In the genomic region with DNA sequence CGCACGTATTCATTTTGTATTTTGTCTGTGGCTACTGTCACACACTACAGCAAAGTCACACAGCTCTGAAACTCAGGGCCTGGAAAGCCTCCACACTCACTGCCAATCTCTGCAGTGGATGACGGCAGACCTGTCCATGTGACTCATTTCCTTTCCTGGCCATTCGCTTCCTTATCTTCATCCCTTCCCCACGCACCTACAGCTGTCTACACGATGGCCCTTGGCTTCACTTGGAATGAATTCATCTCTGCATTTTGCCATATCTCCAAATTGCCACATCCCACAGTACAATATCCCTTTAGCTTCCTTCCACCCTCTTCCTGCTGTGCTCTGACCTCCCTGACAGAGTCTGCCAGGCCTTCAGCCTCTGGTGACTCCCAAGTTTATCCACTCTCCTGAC, we compare ENCODE assay signal across 21 mouse cellular contexts. TPM values are rescaled to one million over a fixed set of nuclear protein-coding genes. Genes with fewer than 3 reads are reported as not detected.
A peak's percentile ranks its signal among the peaks of the same experiment; 100 is the strongest.
DNase-seq lines count a peak whose midpoint lies in the region; ATAC-seq and TF ChIP-seq lines count a peak whose summit lies in the region.
"Had no signal": no experiment of that assay in that cellular context is flagged by ENCODE, and none has a peak within 500 bp of the region (broad histone marks: within the 10 kb centered on the region; RNA-seq: fewer than 3 reads in every experiment).

No protein-coding gene starts in this region.

- H3K4me3 ChIP-seq in liver, embryonic 16.5 days (ENCODE audit: low read depth, low read length) = no peak overlapping the region
- H3K4me3 ChIP-seq in liver, embryonic 12.5 days = no peak overlapping the region
- no peak overlapping the region for H3K4me3 ChIP-seq in heart, adult 2 months
- H3K4me3 ChIP-seq in heart, embryonic 12.5 days = no peak overlapping the region
- no peak overlapping the region for H3K4me3 ChIP-seq in limb, embryonic 10.5 days
- H3K4me3 ChIP-seq: hindbrain, embryonic 12.5 days; midbrain, embryonic 15.5 days; myocyte; neural tube, embryonic 13.5 days had no signal

- no peaks in the 10 kb centered on the region for H3K9me3 ChIP-seq in liver, embryonic 16.5 days (replicated peaks; ENCODE audit: control insufficient read depth, low read length)
- H3K9me3 ChIP-seq in liver, embryonic 12.5 days (replicated peaks) = no peaks in the 10 kb centered on the region
- H3K9me3 ChIP-seq in heart, embryonic 12.5 days (replicated peaks) = no peaks in the 10 kb centered on the region
- no peaks in the 10 kb centered on the region for H3K9me3 ChIP-seq in limb, embryonic 10.5 days (replicated peaks)
- H3K9me3 ChIP-seq: hindbrain, embryonic 12.5 days; midbrain, embryonic 15.5 days; neural tube, embryonic 13.5 days had no signal

- no peak for TF ChIP-seq CTCF in heart, adult 2 months (IDR thresholded peaks at IDR 0.05)

- TF ChIP-seq POLR2A in heart, adult 2 months (IDR thresholded peaks at IDR 0.05; ENCODE audit: insufficient read depth, low read depth, low read length) = no peak

- 67% methylated on average over 6 of the region's 6 CpGs for WGBS in liver, embryonic 16.5 days (ENCODE audit: insufficient replicate concordance)
- 69% methylated on average over 6 of the region's 6 CpGs for WGBS in liver, embryonic 12.5 days (ENCODE audit: insufficient replicate concordance)
- 14% methylated on average over 6 of the region's 6 CpGs for WGBS in heart, adult 2 months
- 42% methylated on average over 6 of the region's 6 CpGs for WGBS in heart, embryonic 12.5 days
- WGBS in limb, embryonic 10.5 days = 91% methylated on average over 6 of the region's 6 CpGs

- TF ChIP-seq EP300 in heart, adult 2 months (IDR thresholded peaks at IDR 0.05; ENCODE audit: insufficient read depth, low read depth, low read length) = no peak

- no peak overlapping the region for H3K9ac ChIP-seq in liver, embryonic 16.5 days (ENCODE audit: low read depth, low read length)
- no peak overlapping the region for H3K9ac ChIP-seq in liver, embryonic 12.5 days
- H3K9ac ChIP-seq in heart, adult 2 months (ENCODE audit: low read depth, low read length) = no peak overlapping the region
- no peak overlapping the region for H3K9ac ChIP-seq in heart, embryonic 12.5 days
- H3K9ac ChIP-seq: hindbrain, embryonic 12.5 days; midbrain, embryonic 15.5 days; neural tube, embryonic 13.5 days had no signal

- peak; percentile 37 to 48 for DNase-seq in heart, adult 2 months
- DNase-seq in heart, postnatal 10 days = peak; percentile 51 to 57
- no peak for DNase-seq in limb, embryonic 10.5 days (ENCODE audit: low spot score)
- DNase-seq in urinary bladder, postnatal 25 days (ENCODE audit: low spot score) = no peak
- DNase-seq: adrenal gland, postnatal 36 days; cerebellum, adult 9-10 months; kidney, postnatal 36 days; layer of hippocampus, adult 9-11 months; lung, adult 2 months; retina, postnatal 1 day; right cerebral cortex, postnatal 25 days; spleen, adult 18-20 months had no signal

- 0 out of 2 replicates have a peak, but pooled peaks have one; percentile 9 for ATAC-seq in liver, embryonic 16.5 days (ENCODE audit: low read depth)
- ATAC-seq in liver, embryonic 12.5 days = no peak
- ATAC-seq in heart, embryonic 12.5 days (ENCODE audit: insufficient number of reproducible peaks, low FRiP score) = peak; percentile 49; the same call in 1 of the 2 replicates
- ATAC-seq: forebrain, embryonic 14.5 days; intestine, postnatal 0 days; midbrain, embryonic 15.5 days had no signal

- intact Hi-C loops in heart, adult 2 months (cut with DNase I) = no loop called here
- intact Hi-C loops in heart, postnatal 10 days (cut with DNase I) = no loop called here

- peaks cover 2% of the 10 kb centered on the region; the same call in 1 of the 2 replicates for H3K4me1 ChIP-seq in liver, embryonic 16.5 days (ENCODE audit: control insufficient read depth, low read depth, low read length)
- no peaks in the 10 kb centered on the region for H3K4me1 ChIP-seq in liver, embryonic 12.5 days
- peaks cover 5% of the 10 kb centered on the region for H3K4me1 ChIP-seq in heart, adult 2 months (ENCODE audit: control insufficient read depth, insufficient read depth, low read length)
- peaks cover 18% of the 10 kb centered on the region for H3K4me1 ChIP-seq in heart, embryonic 12.5 days (replicated peaks)
- H3K4me1 ChIP-seq in limb, embryonic 10.5 days = no peaks in the 10 kb centered on the region
- H3K4me1 ChIP-seq: hindbrain, embryonic 12.5 days; midbrain, embryonic 15.5 days; neural tube, embryonic 13.5 days had no signal

- H3K4me2 ChIP-seq in liver, embryonic 16.5 days (ENCODE audit: low read depth, low read length) = no peak overlapping the region
- no peak overlapping the region for H3K4me2 ChIP-seq in liver, embryonic 12.5 days
- H3K4me2 ChIP-seq in heart, embryonic 12.5 days = no peak overlapping the region
- H3K4me2 ChIP-seq: hindbrain, embryonic 12.5 days; midbrain, embryonic 15.5 days; neural tube, embryonic 13.5 days had no signal

- H3K36me3 ChIP-seq in liver, embryonic 16.5 days (ENCODE audit: control insufficient read depth, insufficient read depth) = peaks cover 19% of the 10 kb centered on the region
- peaks cover 97% of the 10 kb centered on the region for H3K36me3 ChIP-seq in liver, embryonic 12.5 days
- peaks cover 3% of the 10 kb centered on the region; the same call in 1 of the 2 replicates for H3K36me3 ChIP-seq in heart, adult 2 months (ENCODE audit: control insufficient read depth, insufficient read depth, low read length)
- H3K36me3 ChIP-seq in heart, embryonic 12.5 days = peaks cover 86% of the 10 kb centered on the region
- peaks cover 100% of the 10 kb centered on the region for H3K36me3 ChIP-seq in limb, embryonic 10.5 days

- H3K79me2 ChIP-seq in heart, adult 2 months (replicated peaks; ENCODE audit: control insufficient read depth, insufficient read depth, low read length) = no peaks in the 10 kb centered on the region

- no peaks in the 10 kb centered on the region for H3K27me3 ChIP-seq in liver, embryonic 16.5 days (ENCODE audit: control insufficient read depth, insufficient read depth, low read depth, low read length)
- no peaks in the 10 kb centered on the region for H3K27me3 ChIP-seq in liver, embryonic 12.5 days (replicated peaks)
- no peaks in the 10 kb centered on the region for H3K27me3 ChIP-seq in heart, adult 2 months (ENCODE audit: control insufficient read depth, insufficient read depth, low read length)
- H3K27me3 ChIP-seq in heart, embryonic 12.5 days (replicated peaks) = no peaks in the 10 kb centered on the region
- H3K27me3 ChIP-seq in limb, embryonic 10.5 days (ENCODE audit: low read depth, poor library complexity, severe bottlenecking) = no peaks in the 10 kb centered on the region
- H3K27me3 ChIP-seq: hindbrain, embryonic 12.5 days; midbrain, embryonic 15.5 days; neural tube, embryonic 13.5 days had no signal

- no peak overlapping the region for H3K27ac ChIP-seq in liver, embryonic 16.5 days (ENCODE audit: low read length)
- no peak overlapping the region for H3K27ac ChIP-seq in liver, embryonic 12.5 days
- H3K27ac ChIP-seq in heart, adult 2 months = peak overlapping the region; percentile 32; the same call in 1 of the 2 replicates
- peak overlapping the region; percentile 76 for H3K27ac ChIP-seq in heart, embryonic 12.5 days (ENCODE audit: poor library complexity, severe bottlenecking)
- no peak overlapping the region for H3K27ac ChIP-seq in limb, embryonic 10.5 days
- H3K27ac ChIP-seq: hindbrain, embryonic 12.5 days; midbrain, embryonic 15.5 days; neural tube, embryonic 13.5 days had no signal

RNA-seq across cellular contexts. Expression of a gene that starts 14.6 kb away (rescaled TPM):
- polyA plus RNA-seq in liver, embryonic 16.5 days (2015; fragmentation: Nextera tagmentation; extraction: Ambion mirVana) = 2.1 and 3.1 TPM in 2 replicates
- 4.8 and 4.9 TPM in 2 replicates for polyA plus RNA-seq in liver, embryonic 12.5 days (2016; fragmentation: Nextera tagmentation; extraction: Ambion mirVana)
- total RNA-seq in heart, adult 2 months (2021) = 10 to 100 TPM; 10.1 to 11.1 TPM
- polyA plus RNA-seq in heart, adult 2 months (2012; rRNA removed) = 15.3 and 15.5 TPM in 2 replicates
- 6.7 and 8.5 TPM in 2 replicates for polyA plus RNA-seq in heart, embryonic 12.5 days (2016; fragmentation: Nextera tagmentation; extraction: Ambion mirVana)
- 10 to 100 TPM; 12.8 to 12.9 TPM for total RNA-seq in heart, postnatal 10 days (2021)
- polyA plus RNA-seq in limb, embryonic 10.5 days (2016; fragmentation: Nextera tagmentation; extraction: Ambion mirVana) = 8.4 and 11.4 TPM in 2 replicates

RNA-seq across cellular contexts. Expression of a gene that starts 14.6 kb away (rescaled TPM):
- 60.9 and 64.3 TPM in 2 replicates for polyA plus RNA-seq in liver, embryonic 16.5 days (2015; fragmentation: Nextera tagmentation; extraction: Ambion mirVana)
- 105 and 109 TPM in 2 replicates for polyA plus RNA-seq in liver, embryonic 12.5 days (2016; fragmentation: Nextera tagmentation; extraction: Ambion mirVana)
- 10 to 100 TPM; 41.0 to 42.5 TPM for total RNA-seq in heart, adult 2 months (2021)
- 19.0 and 20.8 TPM in 2 replicates for polyA plus RNA-seq in heart, adult 2 months (2012; rRNA removed)
- 79.7 and 81.3 TPM in 2 replicates for polyA plus RNA-seq in heart, embryonic 12.5 days (2016; fragmentation: Nextera tagmentation; extraction: Ambion mirVana)
- total RNA-seq in heart, postnatal 10 days (2021) = 10 to 100 TPM; 44.3 to 46.2 TPM
- polyA plus RNA-seq in limb, embryonic 10.5 days (2016; fragmentation: Nextera tagmentation; extraction: Ambion mirVana) = 141 and 147 TPM in 2 replicates

RNA-seq across cellular contexts. Expression of a gene that starts 33.4 kb away (rescaled TPM):
- polyA plus RNA-seq in liver, embryonic 16.5 days (2015; fragmentation: Nextera tagmentation; extraction: Ambion mirVana) = 79.5 and 85.1 TPM in 2 replicates
- 117 and 127 TPM in 2 replicates for polyA plus RNA-seq in liver, embryonic 12.5 days (2016; fragmentation: Nextera tagmentation; extraction: Ambion mirVana)
- 10 to 100 TPM; 16.4 to 17.5 TPM for total RNA-seq in heart, adult 2 months (2021)
- 66.4 and 74.4 TPM in 2 replicates for polyA plus RNA-seq in heart, adult 2 months (2012; rRNA removed)
- 52.2 and 57.1 TPM in 2 replicates for polyA plus RNA-seq in heart, embryonic 12.5 days (2016; fragmentation: Nextera tagmentation; extraction: Ambion mirVana)
- total RNA-seq in heart, postnatal 10 days (2021) = 10 to 100 TPM; 37.5 to 37.7 TPM
- polyA plus RNA-seq in limb, embryonic 10.5 days (2016; fragmentation: Nextera tagmentation; extraction: Ambion mirVana) = 45.5 and 48.1 TPM in 2 replicates

RNA-seq across cellular contexts. Expression of a gene that starts 42.6 kb away (rescaled TPM):
- polyA plus RNA-seq in liver, embryonic 16.5 days (2015; fragmentation: Nextera tagmentation; extraction: Ambion mirVana) = 149 and 164 TPM in 2 replicates
- 240 and 250 TPM in 2 replicates for polyA plus RNA-seq in liver, embryonic 12.5 days (2016; fragmentation: Nextera tagmentation; extraction: Ambion mirVana)
- total RNA-seq in heart, adult 2 months (2021) = under 1 TPM; 0.76 to 0.96 TPM
- 1.6 and 2.3 TPM in 2 replicates for polyA plus RNA-seq in heart, adult 2 months (2012; rRNA removed)
- 157 and 163 TPM in 2 replicates for polyA plus RNA-seq in heart, embryonic 12.5 days (2016; fragmentation: Nextera tagmentation; extraction: Ambion mirVana)
- total RNA-seq in heart, postnatal 10 days (2021) = 10 to 100 TPM; 24.9 to 25.3 TPM
- polyA plus RNA-seq in limb, embryonic 10.5 days (2016; fragmentation: Nextera tagmentation; extraction: Ambion mirVana) = 431 and 433 TPM in 2 replicates

Comparison
In these comparisons a context has a peak if more than half of its experiments do, and no peak if none do; other contexts are left out.
1. H3K27ac ChIP-seq: peak in heart, adult 2 months (single experiment) and heart, embryonic 12.5 days (single experiment); none in liver, embryonic 16.5 days (single experiment), liver, embryonic 12.5 days (single experiment) and limb, embryonic 10.5 days (single experiment).
2. DNase-seq: peak in heart, adult 2 months (2 of 2) and heart, postnatal 10 days (2 of 2); none in limb, embryonic 10.5 days (single experiment) and urinary bladder, postnatal 25 days (single experiment).